Mouse (Mus musculus): ENCODE data around the gene Ciz1.
A peak's percentile ranks its signal among the peaks of the same experiment; 100 is the strongest.

Gene Ciz1

DNA sequence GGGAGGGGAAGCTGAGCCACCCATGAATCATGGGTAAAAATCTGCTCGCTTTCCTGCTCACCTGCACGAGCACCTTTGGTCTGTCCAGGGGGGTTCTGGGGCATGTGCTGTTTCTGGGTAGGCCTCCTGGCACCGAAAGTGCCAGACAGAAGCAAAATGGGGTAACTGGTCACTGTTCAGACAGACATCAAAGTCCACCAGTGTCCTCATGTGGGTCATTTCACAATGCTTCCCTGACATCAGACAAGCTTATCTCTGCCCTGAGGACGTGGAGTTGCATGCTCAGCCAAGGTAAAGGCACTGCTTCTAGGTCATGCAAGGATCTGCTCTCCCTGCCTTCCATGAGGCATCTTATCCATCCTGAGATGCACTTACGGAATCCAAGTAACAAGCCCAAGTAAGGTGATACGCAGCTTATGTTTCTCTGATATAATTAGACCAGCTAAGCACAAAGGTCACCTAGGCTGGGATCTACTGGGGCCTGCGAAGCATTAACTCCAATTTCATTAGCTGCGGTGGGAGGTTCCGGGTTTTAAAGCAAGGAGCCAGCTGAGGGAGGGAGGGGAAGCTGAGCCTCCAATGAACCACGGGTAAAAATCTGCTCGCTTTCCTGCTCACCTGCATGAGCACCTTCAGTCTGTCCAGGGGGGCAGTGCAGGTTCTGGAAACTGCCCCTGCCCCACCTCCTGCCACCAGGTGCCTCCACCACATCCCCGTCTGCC, 66.5 kb downstream of the Ciz1 start:
- DNase-seq (ENCODE audit: low read depth): no peak

DNA sequence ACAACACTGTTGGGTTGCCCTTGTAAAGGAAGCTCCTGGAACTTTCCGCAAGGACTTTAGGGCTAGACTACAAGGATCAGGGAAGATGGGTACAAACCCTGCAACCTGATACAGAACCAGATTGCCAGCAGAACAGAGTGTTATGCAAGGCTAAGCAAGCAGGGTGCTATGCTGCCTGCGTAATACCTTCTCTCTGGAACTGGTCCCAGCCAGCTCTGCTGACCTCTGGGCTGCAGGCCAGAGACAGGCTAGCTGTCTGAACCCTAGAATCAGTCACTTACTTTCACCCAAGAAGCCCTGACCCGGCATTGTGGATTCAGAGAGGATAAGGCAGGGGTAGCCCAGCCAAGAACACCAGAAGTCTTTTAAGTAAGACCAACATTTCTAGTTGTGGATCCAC, 67.2 kb downstream of the Ciz1 start:
- peak; percentile 20 for DNase-seq (ENCODE audit: low read depth)

DNA sequence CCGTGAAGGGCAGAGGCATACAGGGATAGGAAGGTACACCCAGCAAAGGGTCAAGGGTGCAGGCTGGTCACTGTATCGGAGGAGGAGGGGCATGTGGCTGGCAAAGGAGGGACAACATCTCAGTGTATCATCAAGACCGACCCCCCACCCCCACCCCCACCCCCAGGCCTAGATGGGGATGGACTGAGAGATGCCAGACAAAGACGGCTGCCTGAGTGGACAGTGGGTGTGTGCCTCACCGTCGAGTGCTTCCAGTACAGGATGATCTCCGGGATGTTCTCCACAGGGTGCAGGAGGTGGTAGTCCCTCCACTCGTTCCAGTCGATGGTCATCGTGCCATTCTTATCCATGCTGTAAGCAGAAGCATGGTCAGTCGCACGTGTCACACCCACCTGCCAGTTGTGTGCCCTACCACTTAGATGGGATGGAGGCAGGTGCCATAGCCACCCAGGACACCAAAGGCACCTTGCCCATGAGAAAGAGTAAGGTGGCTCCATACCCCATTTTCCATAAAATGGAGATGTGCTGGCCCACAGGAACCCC, 68.0 kb downstream of the Ciz1 start:
- DNase-seq (ENCODE audit: low read depth): no peak

DNA sequence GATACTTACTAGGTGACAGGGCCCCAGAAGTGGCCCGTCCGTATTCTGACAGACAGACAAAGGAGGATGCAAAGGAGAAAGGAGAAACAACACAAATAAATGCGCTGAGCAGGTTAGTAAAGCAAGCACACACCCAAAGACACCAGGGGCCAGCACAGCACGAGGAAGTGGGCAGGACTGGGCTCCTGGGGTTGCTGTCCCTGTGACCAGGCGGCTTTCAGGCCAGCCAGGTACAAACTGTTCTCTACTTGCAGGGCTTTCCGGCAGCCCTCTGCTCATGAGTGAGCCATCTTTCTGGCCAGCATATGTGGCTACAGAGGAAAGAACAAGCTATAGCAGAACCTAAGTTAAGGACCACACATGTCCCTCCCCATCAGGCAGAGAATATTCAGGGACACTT, 68.5 kb downstream of the Ciz1 start:
- DNase-seq (ENCODE audit: low read depth): no peak

DNA sequence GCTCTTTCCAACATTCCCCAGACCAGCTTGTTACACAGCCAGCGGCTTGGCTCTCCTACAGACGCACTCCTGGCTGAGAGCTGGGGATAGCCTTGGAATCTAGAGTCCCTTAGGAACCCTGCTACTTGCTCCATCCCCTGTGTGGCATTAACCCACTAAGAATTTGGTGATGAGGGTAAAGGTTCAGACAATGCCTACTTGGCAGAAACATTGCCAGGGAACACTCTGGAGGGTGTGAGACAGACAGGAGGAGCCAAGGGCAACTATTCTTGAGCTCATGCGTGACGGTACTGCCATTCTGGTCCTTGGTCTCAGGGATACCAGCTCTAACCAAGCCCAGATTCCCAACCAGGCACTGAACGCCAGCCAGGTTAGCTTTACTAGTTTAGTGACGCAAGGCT, 69.7 kb downstream of the Ciz1 start:
- no peak for DNase-seq (ENCODE audit: low read depth)

DNA sequence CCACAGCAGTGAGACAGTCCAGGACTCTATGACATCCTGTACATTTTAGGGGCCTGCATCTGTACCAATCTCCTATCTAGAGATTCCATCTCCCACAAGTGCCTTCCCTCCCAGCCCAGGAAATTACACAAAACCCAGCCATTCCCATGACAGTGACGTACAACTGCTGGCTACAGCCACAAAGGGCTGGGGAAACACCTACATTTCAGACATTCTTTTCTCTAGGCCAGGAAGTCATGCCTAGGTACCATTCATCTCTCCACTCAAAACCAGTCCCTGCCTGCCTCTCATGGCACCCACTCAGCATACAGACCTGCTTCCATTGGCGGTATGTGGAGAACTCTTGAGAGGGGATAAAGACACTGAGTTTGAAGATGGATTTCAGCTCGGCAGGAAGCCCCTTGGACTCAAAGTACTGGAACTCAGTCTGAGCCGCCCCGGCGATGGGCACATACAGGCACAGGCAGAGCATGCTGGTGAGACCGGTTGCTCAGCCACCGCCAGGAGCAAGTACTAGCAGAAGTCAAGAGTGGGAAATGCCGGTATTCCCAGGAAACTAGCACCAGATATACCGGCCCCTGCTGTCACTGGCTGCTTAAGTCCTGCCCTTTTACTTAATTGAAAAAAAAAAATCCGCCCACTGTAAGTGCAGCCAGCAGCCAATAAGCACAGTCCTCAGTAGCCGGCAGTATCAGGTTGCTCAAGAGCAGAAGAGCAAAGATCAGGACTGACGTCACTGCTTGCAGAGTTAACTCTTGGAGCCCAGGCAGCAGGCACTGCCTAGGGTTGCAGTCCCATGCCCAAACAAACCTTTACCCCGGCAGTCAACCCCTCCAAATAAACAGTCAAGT, 71.6 kb downstream of the Ciz1 start:
- peak; percentile 94 for DNase-seq (ENCODE audit: low read depth)

DNA sequence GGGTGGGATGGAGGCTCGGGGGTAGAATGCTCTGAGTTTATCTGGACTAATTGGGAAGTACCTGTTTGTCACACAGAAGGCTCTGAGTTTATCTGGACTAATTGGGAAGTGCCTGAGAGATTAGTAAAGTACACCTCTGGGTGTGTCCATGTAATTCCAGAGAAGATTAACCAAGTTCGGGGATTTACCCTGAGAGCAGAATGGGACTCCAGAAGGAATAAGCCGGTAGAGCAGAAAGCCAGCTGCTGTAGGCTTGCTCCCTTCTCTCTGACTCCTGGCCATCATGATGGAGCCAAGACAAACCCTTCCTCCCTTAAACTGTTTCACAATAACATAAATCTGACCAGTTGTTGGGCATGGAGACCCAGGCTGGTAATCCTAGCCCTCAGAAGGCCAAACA, 72.7 kb downstream of the Ciz1 start:
- DNase-seq (ENCODE audit: low read depth): no peak

DNA sequence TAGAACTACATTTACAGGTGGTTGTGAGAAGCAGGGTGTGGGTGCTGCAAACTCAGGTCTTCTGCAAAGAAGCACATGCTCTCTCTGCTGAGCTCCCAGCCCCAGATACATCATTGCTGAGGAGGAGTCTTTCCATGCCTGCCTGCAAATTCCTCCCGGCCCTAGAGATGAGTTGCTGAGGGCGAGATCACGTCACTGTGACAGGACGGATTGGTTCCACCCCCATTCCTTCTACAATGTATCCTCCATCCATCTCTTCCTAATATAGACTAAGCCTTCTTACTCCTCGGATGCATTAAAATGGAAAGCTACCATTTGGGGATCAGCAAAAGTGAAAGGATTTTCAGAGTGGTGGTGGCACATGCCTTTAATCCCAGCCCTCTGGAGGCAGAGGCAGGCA, 73.4 kb downstream of the Ciz1 start:
- no peak for DNase-seq (ENCODE audit: low read depth)

DNA sequence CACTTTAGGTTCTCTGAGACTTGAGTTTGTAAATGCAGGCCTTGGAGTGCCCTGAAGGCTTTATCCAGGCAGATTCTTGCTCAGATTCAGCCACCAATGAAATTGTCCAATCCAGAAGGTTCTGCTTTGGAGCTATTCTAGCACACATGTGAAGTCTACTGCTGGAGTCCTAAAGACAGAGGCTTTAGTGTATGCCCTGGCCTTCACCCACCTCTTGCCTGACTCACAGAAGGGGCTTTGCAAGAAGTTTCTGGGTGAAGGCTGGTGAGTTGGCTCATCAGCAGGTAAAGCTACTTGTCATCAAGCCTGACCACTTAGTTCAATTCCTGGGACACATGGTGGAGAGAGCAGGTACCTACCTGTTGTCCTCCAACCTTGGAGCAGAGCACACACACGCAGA, 74.0 kb downstream of the Ciz1 start:
- DNase-seq (ENCODE audit: low read depth): no peak

DNA sequence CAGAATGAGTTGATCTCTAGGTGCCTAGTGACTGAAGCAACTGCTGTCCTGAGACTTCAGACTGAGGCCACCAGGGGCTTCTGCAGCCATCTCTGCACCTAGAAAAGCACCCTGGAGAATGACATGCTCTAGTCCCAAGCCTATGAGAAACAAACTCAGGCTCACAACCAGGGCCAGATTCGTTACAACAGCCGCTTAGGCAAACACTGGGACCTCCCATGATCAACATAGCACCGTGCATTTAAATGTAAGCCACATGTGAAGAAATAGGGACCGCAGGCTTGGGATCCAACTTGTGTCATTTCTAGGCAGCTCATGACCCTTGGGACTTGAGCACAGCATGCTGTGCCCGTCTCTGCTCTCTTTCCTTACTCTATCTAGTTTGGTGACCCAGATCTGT, 75.6 kb downstream of the Ciz1 start:
- no peak for DNase-seq (ENCODE audit: low read depth)

DNA sequence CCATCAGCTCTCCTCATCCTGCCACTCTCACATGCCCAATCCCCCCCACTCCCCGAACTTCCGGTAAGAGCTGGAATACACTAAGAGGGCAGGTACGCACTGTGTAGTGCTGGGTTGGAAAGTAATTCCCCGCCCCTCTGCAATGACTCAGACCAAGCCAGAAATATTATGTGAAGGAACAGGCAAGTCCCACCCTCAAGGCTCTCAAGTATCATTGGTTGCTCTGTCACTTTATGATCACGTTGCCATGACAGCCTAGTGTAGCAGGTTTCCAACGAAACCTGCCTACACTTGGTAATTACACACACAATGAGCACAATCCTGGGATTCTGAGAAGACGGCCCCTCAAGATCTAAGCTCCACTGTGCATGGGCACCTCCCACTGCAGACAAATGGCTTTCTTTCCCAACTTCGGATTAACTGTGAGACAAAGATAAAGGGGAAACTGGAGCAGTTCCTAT, 76.2 kb downstream of the Ciz1 start:
- DNase-seq (ENCODE audit: low read depth): peak; percentile 91

DNA sequence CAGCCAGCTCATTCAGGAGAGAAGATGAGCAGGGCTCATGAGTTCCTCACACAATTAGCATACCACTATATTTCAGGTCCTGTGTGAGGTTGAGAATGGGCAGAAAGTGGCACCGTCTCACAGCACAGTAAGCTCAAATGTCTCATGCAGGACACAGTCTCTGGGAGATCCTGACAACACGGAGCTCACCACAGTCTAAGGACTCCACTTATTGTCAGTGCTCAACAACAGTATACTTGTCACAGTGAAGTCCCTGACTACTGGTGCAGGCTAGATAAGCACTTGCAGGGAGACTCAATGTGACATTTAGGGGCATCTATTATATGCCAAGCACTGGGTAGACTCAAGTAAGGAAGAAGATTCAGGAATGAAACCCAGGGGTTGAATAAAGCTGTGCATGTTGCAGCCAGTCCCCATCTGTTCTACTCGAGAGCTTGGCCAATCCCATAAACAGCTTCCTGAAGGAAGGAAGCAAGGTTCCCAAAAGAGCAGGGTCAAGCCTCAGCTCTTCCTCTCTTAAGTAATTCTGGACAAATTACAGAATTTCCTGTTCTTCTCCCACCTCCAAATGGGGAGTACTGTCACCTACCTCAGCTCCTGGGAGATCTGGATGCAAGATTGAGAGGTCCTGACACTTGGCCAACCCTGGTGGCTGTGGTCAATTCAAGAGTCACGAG, 77.2 kb downstream of the Ciz1 start:
- no peak for DNase-seq (ENCODE audit: low read depth)

All from 416B (cell line).